Mouse (Mus musculus): ENCODE results near the gene Sh3glb2.

DNA sequence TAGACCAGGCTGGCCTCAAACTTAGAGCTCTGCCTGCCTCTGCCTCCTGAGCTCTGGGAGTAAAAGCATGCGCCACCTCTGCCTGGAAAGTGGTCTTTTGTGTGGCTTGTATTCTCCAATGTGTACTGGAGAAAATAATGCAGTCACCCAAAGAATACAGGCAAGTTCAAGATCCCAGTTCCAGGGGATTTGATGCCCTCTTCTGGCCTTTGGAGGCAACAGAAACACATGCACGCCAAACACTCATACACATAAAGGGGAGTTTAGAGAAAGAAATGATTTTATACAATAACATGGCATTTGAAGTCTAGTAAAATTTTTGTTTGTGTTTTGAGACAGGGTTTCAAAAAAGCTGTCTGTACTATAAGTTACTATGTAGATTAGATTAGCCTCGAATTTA, 59.6 kb downstream of the Sh3glb2 start:
- TF ChIP-seq CTCF (IDR thresholded peaks at IDR 0.05; ENCODE audit: low read depth) (peak; percentile 44), EP300 (IDR thresholded peaks at IDR 0.05; ENCODE audit: low read depth) (no peak)
